Mouse (Mus musculus) neural tube, embryonic 11.5 days (tissue): ENCODE results near the gene Mpi. TPM values are rescaled to one million over a fixed set of nuclear protein-coding genes. Genes with fewer than 3 reads are reported as not detected.

Experiments
- ATAC-seq: fragments of 200-750 bp; cut with Nextera tagmentation; 2 replicates; pipeline ENCODE4 v1.8.0; 2017; ENCODE audit warnings: moderate number of reproducible peaks, mild to moderate bottlenecking, moderate TSS enrichment, moderate library complexity; ENCODE audit not compliant: insufficient read depth, low FRiP score, low TSS enrichment
- DNase-seq: peaks from one replicate; pipeline ENCODE4 v3.0.0-alpha.2; 2015; ENCODE audit warnings: low spot score
- H3K27ac ChIP-seq: fragments of 300-500 bp; sonication (generic); 2 replicates; pipeline ENCODE4 v1.5.1; 2014; ENCODE audit warnings: low read depth, mild to moderate bottlenecking, low read length
- H3K27me3 ChIP-seq: fragments of 300-500 bp; sonication (generic); 2 replicates; pipeline ENCODE4 v1.6.1; 2014; ENCODE audit warnings: mild to moderate bottlenecking, low read length, mixed read lengths; ENCODE audit not compliant: control insufficient read depth, insufficient read depth
- H3K36me3 ChIP-seq: fragments of 300-500 bp; sonication (generic); 2 replicates; pipeline ENCODE4 v1.6.1; 2014; ENCODE audit warnings: mild to moderate bottlenecking, low read length, moderate library complexity, mixed read lengths; ENCODE audit not compliant: control insufficient read depth, insufficient read depth
- H3K4me1 ChIP-seq: fragments of 300-500 bp; sonication (generic); 2 replicates; pipeline ENCODE4 v1.6.1; 2014; ENCODE audit warnings: low read length, mixed read lengths; ENCODE audit not compliant: control insufficient read depth, insufficient read depth
- H3K4me2 ChIP-seq: fragments of 300-500 bp; sonication (generic); 2 replicates; pipeline ENCODE4 v1.6.1; 2014; ENCODE audit warnings: low read depth, mild to moderate bottlenecking, moderate library complexity
- H3K4me3 ChIP-seq: fragments of 300-500 bp; sonication (generic); 2 replicates; pipeline ENCODE4 v1.5.1; 2014; ENCODE audit warnings: low read depth, low read length
- H3K9ac ChIP-seq: fragments of 300-500 bp; sonication (generic); 2 replicates; pipeline ENCODE4 v1.6.1; 2014; ENCODE audit warnings: mild to moderate bottlenecking, low read length
- H3K9me3 ChIP-seq: fragments of 300-500 bp; sonication (generic); 2 replicates; pipeline ENCODE4 v1.6.1; 2016; ENCODE audit warnings: low read length; ENCODE audit not compliant: control insufficient read depth
- WGBS: fragments of 180-500 bp; shearing (Covaris S2); extraction: QIAGEN DNeasy Blood & Tissue Kit; methylation state at CpG from one replicate; pipeline ENCODE4 v1.1.7; 2014; 5-methylcytosine and 5-hydroxymethylcytosine counted together
- polyA plus RNA-seq: library from polyadenylated mRNA; unstranded; fragments of >200 nt; fragmentation: Nextera tagmentation; extraction: Ambion mirVana; gene quantifications from 2 replicates; pipeline ENCODE4 v1.2.1, GENCODE M21; 2014

The Mpi gene
- polyA plus RNA-seq, 1 experiment from 2014 or later: 52.8 TPM

DNA sequence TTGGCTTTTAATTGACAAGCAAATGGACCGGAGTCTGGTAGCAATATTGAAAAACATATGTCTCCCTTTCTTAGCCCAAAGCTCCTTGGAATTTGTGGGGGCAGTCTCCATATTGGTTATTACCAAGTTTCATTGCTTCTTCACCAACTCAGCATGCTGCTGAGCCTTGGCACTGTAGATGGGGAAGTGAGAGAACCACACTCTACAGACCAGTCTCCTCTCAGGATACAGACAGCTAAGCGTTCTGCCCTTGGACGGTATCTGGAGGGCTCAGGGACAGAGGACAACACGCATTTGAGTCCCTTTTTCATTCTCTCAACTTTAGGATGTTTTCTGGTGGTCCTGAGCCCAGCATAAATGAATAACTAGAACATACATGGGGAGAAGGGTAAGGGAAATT lies 6.1 kb upstream of the Mpi start:
- DNase-seq: no peak
- ATAC-seq: no peak
- Histone ChIP-seq H3K36me3 (no peaks in the 10 kb centered on the region), H3K4me1 (peaks cover 10% of the 10 kb centered on the region; the same call in 1 of the 2 replicates), H3K27me3 (no peaks in the 10 kb centered on the region), H3K27ac (no peak overlapping the region), H3K4me3 (no peak overlapping the region), H3K9me3 (no peaks in the 10 kb centered on the region), H3K4me2 (no peak overlapping the region), H3K9ac (no peak overlapping the region)
- 89% methylated on average over 4 of the region's 4 CpGs for WGBS

- H3K27ac ChIP-seq: no peak overlapping the region
- DNase-seq (no peak), ATAC-seq (no peak)
- no peak overlapping the region for H3K4me2 ChIP-seq
- 85% methylated on average over 3 of the region's 3 CpGs for WGBS
- no peaks in the 10 kb centered on the region for H3K27me3 ChIP-seq
- no peak overlapping the region for H3K9ac ChIP-seq
- peaks cover 10% of the 10 kb centered on the region; the same call in 1 of the 2 replicates for H3K4me1 ChIP-seq
- no peaks in the 10 kb centered on the region for H3K9me3 ChIP-seq
- no peaks in the 10 kb centered on the region for H3K36me3 ChIP-seq
- no peak overlapping the region for H3K4me3 ChIP-seq
Observed at GRCm38 (mm10) chr9:57557215-57557614, 4.7 kb upstream of the Mpi start.

DNA sequence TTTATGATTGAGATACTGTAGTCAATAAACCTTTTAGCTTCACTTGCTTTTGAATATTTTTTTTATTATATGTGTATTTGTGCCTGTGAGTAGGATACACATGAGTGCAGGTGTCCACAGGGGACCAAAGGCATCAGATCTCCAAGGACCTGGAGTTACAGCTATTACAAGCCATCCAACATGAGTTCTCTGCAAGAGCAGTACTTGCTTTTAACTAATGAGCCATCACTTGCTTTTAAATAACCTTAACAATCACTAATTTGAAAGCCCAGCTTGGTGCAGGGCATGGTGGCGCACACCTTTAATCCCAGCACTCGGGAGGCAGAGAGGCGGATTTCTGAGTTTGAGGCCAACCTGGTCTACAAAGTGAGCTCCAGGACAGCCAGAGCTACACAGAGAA lies 2.2 kb upstream of the Mpi start:
- H3K9ac ChIP-seq: no peak overlapping the region
- 0 out of 2 replicates have a peak, but pooled peaks cover 5% of the 10 kb centered on the region for H3K4me1 ChIP-seq
- H3K9me3 ChIP-seq: no peaks in the 10 kb centered on the region
- H3K4me2 ChIP-seq: no peak overlapping the region
- peaks cover 2% of the 10 kb centered on the region; the same call in 1 of the 2 replicates for H3K36me3 ChIP-seq
- H3K27me3 ChIP-seq: no peaks in the 10 kb centered on the region
- no peak overlapping the region for H3K27ac ChIP-seq
- DNase-seq (no peak), ATAC-seq (no peak)
- no peak overlapping the region for H3K4me3 ChIP-seq
- WGBS: 37% methylated on average over 3 of the region's 3 CpGs

DNA sequence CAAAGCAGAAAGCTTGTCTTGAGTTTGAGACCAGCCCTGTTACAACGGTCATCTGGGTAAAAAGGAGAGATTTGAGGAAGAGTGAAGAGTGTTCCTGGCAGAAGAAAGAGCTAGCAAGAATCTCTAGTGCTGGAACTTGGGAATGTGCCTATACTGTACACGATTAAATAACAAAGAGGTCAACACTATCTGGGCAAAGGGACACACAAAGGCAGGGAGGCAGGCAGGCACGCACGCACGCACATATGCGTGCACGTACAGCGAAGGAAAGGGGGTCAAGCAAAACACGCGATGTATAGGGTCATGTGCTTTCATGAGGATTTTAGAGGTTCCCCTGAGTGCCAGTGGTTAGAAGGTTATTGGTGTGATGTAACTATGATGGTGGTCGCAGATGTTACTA lies 556 bp upstream of the Mpi start:
- WGBS: 72% methylated on average over 11 of the region's 11 CpGs
- ATAC-seq (no peak; the same call in 1 of the 2 replicates), DNase-seq (no peak)
- no peak overlapping the region for H3K4me3 ChIP-seq
- H3K4me1 ChIP-seq: 0 out of 2 replicates have a peak, but pooled peaks cover 5% of the 10 kb centered on the region
- H3K27me3 ChIP-seq: no peaks in the 10 kb centered on the region
- no peak overlapping the region for H3K4me2 ChIP-seq
- no peak overlapping the region for H3K27ac ChIP-seq
- peaks cover 7% of the 10 kb centered on the region for H3K36me3 ChIP-seq
- H3K9me3 ChIP-seq: no peaks in the 10 kb centered on the region
- no peak overlapping the region for H3K9ac ChIP-seq

- WGBS: 85% methylated on average over 11 of the region's 11 CpGs
- no peak overlapping the region for H3K4me2 ChIP-seq
- ATAC-seq (no peak), DNase-seq (no peak)
- no peaks in the 10 kb centered on the region for H3K27me3 ChIP-seq
- peaks cover 9% of the 10 kb centered on the region for H3K36me3 ChIP-seq
- H3K27ac ChIP-seq: no peak overlapping the region
- no peaks in the 10 kb centered on the region for H3K9me3 ChIP-seq
- H3K4me3 ChIP-seq: no peak overlapping the region
- no peak overlapping the region for H3K9ac ChIP-seq
- 0 out of 2 replicates have a peak, but pooled peaks cover 5% of the 10 kb centered on the region for H3K4me1 ChIP-seq
Observed at GRCm38 (mm10) chr9:57550126-57550862, 2.3 kb downstream of the Mpi start.

- no peaks in the 10 kb centered on the region for H3K9me3 ChIP-seq
- no peak overlapping the region for H3K4me2 ChIP-seq
- no peaks in the 10 kb centered on the region for H3K27me3 ChIP-seq
- H3K9ac ChIP-seq: no peak overlapping the region
- 97% methylated on average over 4 of the region's 4 CpGs for WGBS
- H3K27ac ChIP-seq: no peak overlapping the region
- ATAC-seq (no peak), DNase-seq (no peak)
- peaks cover 9% of the 10 kb centered on the region for H3K36me3 ChIP-seq
- no peak overlapping the region for H3K4me3 ChIP-seq
- 0 out of 2 replicates have a peak, but pooled peaks cover 5% of the 10 kb centered on the region for H3K4me1 ChIP-seq
Observed at GRCm38 (mm10) chr9:57549186-57549585, 3.4 kb downstream of the Mpi start.

DNA sequence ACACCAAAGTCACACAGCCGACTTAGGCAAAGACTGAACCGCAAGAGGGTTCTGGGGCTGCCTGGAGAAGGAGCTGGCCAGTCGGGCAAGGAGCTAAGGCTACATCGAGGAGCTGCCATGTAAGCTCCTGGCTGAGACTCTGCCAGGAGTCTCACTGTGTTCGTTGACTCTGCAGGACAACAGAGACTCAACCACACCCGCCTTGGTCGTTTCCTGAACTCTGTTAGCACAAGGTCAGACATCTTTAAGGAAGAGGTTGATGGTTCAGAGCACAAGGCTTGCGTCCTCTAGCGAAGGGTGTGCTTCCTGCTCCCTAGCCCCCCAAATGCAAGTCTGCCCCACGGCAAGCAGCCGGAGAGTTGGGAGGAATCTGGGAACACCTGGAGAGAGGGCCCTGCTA lies 4.7 kb downstream of the Mpi start:
- H3K36me3 ChIP-seq: peaks cover 12% of the 10 kb centered on the region

DNA sequence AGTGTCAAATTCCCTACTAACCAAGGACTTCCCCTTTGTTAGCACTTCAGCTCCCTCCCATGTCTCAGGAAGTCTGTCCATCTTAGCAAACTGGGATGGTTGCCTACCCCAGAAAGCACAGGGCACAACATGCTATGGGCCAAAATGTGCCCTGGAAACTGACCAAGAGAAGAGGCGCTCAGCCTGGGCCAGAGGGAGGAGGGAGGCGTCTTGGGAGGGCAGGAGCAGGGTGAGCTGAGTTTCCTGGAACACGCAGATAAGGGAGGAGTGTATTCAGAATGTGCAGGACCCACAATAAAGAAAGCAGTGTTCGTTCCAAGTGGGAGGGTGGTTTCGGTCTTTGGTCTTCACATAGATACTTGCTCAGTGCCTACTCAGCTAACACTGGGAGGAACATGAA lies 5.3 kb downstream of the Mpi start:
- no peak overlapping the region for H3K4me3 ChIP-seq
- H3K36me3 ChIP-seq: peaks cover 12% of the 10 kb centered on the region
- H3K4me2 ChIP-seq: no peak overlapping the region
- ATAC-seq (no peak), DNase-seq (no peak)
- 85% methylated on average over 5 of the region's 5 CpGs for WGBS
- H3K27ac ChIP-seq: no peak overlapping the region
- no peaks in the 10 kb centered on the region for H3K27me3 ChIP-seq
- H3K9ac ChIP-seq: no peak overlapping the region
- H3K4me1 ChIP-seq: 0 out of 2 replicates have a peak, but pooled peaks cover 5% of the 10 kb centered on the region
- no peaks in the 10 kb centered on the region for H3K9me3 ChIP-seq

More for the DNA sequence above, 4.7 kb downstream of the Mpi start:
- Histone ChIP-seq H3K4me1 (0 out of 2 replicates have a peak, but pooled peaks cover 5% of the 10 kb centered on the region), H3K27ac (no peak overlapping the region), H3K9ac (no peak overlapping the region), H3K4me2 (no peak overlapping the region), H3K27me3 (no peaks in the 10 kb centered on the region), H3K9me3 (no peaks in the 10 kb centered on the region), H3K4me3 (no peak overlapping the region)
- ATAC-seq (no peak), DNase-seq (no peak)
- WGBS: 89% methylated on average over 11 of the region's 11 CpGs

GRCm38 (mm10) chr9:57543951-57544350 lies 8.6 kb downstream of the Mpi start:
- Histone ChIP-seq H3K9me3 (no peaks in the 10 kb centered on the region), H3K36me3 (peaks cover 9% of the 10 kb centered on the region; the same call in 1 of the 2 replicates), H3K4me2 (no peak overlapping the region), H3K4me1 (no peaks in the 10 kb centered on the region; the same call in 1 of the 2 replicates), H3K27ac (no peak overlapping the region), H3K4me3 (no peak overlapping the region), H3K27me3 (no peaks in the 10 kb centered on the region), H3K9ac (no peak overlapping the region)
- ATAC-seq (no peak), DNase-seq (no peak)
- WGBS: 80% methylated on average over 3 of the region's 3 CpGs
